Comparison of ENCODE assay signal across 8 mouse cellular contexts in genomic region chr4:120855360-120856060, GRCm38 (mm10). TPM values are rescaled to one million over a fixed set of nuclear protein-coding genes. Genes with fewer than 3 reads are reported as not detected.
DNase-seq lines count a peak whose midpoint lies in the region; ATAC-seq lines count a peak whose summit lies in the region.

No protein-coding gene starts in this region.

- no peak overlapping the region for H3K9ac ChIP-seq in liver, embryonic 11.5 days (ENCODE audit: low read depth, low read length)
- peak overlapping the region; percentile 81; the same call in 1 of the 2 replicates for H3K9ac ChIP-seq in forebrain, embryonic 13.5 days
- H3K9ac ChIP-seq in neural tube, embryonic 14.5 days (replicated peaks; ENCODE audit: low read depth, low read length): peak overlapping the region; percentile 68

- ATAC-seq in liver, embryonic 11.5 days (replicated peaks; ENCODE audit: low FRiP score): no peak
- no peak for ATAC-seq in forebrain, embryonic 13.5 days
- ATAC-seq in neural tube, embryonic 14.5 days (ENCODE audit: low read depth): no peak

- no peaks in the 10 kb centered on the region for H3K36me3 ChIP-seq in liver, embryonic 11.5 days (ENCODE audit: control insufficient read depth, insufficient read depth, low read length)
- H3K36me3 ChIP-seq in forebrain, embryonic 13.5 days (ENCODE audit: poor library complexity, severe bottlenecking): no peaks in the 10 kb centered on the region
- H3K36me3 ChIP-seq in limb, embryonic 10.5 days: no peaks in the 10 kb centered on the region
- H3K36me3 ChIP-seq in neural tube, embryonic 14.5 days (ENCODE audit: control insufficient read depth, insufficient read depth, low read length): no peaks in the 10 kb centered on the region

- H3K27ac ChIP-seq in liver, embryonic 11.5 days (ENCODE audit: low read depth, low read length): no peak overlapping the region
- no peak overlapping the region for H3K27ac ChIP-seq in forebrain, embryonic 13.5 days
- H3K27ac ChIP-seq in limb, embryonic 10.5 days: no peak overlapping the region
- peak overlapping the region; percentile 18; the same call in 1 of the 2 replicates for H3K27ac ChIP-seq in neural tube, embryonic 14.5 days (ENCODE audit: low read depth, low read length)

- WGBS in liver, embryonic 11.5 days: 26% methylated on average over 7 of the region's 7 CpGs
- WGBS in forebrain, embryonic 13.5 days: 18% methylated on average over 7 of the region's 7 CpGs
- WGBS in limb, embryonic 10.5 days: 19% methylated on average over 7 of the region's 7 CpGs
- WGBS in neural tube, embryonic 14.5 days: 13% methylated on average over 7 of the region's 7 CpGs

- H3K27me3 ChIP-seq in liver, embryonic 11.5 days (replicated peaks; ENCODE audit: control insufficient read depth, insufficient read depth, low read length): peaks cover 40% of the 10 kb centered on the region
- H3K27me3 ChIP-seq in forebrain, embryonic 13.5 days: peaks cover 12% of the 10 kb centered on the region; the same call in 1 of the 2 replicates
- H3K27me3 ChIP-seq in limb, embryonic 10.5 days (ENCODE audit: low read depth, poor library complexity, severe bottlenecking): peaks cover 66% of the 10 kb centered on the region
- no peaks in the 10 kb centered on the region; the same call in 1 of the 2 replicates for H3K27me3 ChIP-seq in neural tube, embryonic 14.5 days (ENCODE audit: control insufficient read depth, insufficient read depth, low read length)

- H3K4me1 ChIP-seq in liver, embryonic 11.5 days (replicated peaks; ENCODE audit: control insufficient read depth, insufficient read depth, low read length): no peaks in the 10 kb centered on the region
- peaks cover 19% of the 10 kb centered on the region for H3K4me1 ChIP-seq in forebrain, embryonic 13.5 days
- H3K4me1 ChIP-seq in limb, embryonic 10.5 days: peaks cover 19% of the 10 kb centered on the region
- H3K4me1 ChIP-seq in neural tube, embryonic 14.5 days (ENCODE audit: control insufficient read depth, insufficient read depth, low read length): 0 out of 2 replicates have a peak, but pooled peaks cover 9% of the 10 kb centered on the region

- H3K9me3 ChIP-seq in liver, embryonic 11.5 days (ENCODE audit: control insufficient read depth, low read length): no peaks in the 10 kb centered on the region
- 0 out of 2 replicates have a peak, but pooled peaks cover 3% of the 10 kb centered on the region for H3K9me3 ChIP-seq in forebrain, embryonic 13.5 days (replicated peaks)
- H3K9me3 ChIP-seq in limb, embryonic 10.5 days (replicated peaks): no peaks in the 10 kb centered on the region
- no peaks in the 10 kb centered on the region for H3K9me3 ChIP-seq in neural tube, embryonic 14.5 days (ENCODE audit: control insufficient read depth, low read length)

- peak overlapping the region; percentile 92 for H3K4me2 ChIP-seq in liver, embryonic 11.5 days
- peak overlapping the region; percentile 89 for H3K4me2 ChIP-seq in forebrain, embryonic 13.5 days
- peak overlapping the region; percentile 73 for H3K4me2 ChIP-seq in neural tube, embryonic 14.5 days (ENCODE audit: low read depth, low read length)

- peak overlapping the region; percentile 66 for H3K4me3 ChIP-seq in liver, embryonic 11.5 days (ENCODE audit: low read depth, low read length)
- H3K4me3 ChIP-seq in forebrain, embryonic 13.5 days: peak overlapping the region; percentile 63
- H3K4me3 ChIP-seq in limb, embryonic 10.5 days: peak overlapping the region; percentile 69
- peak overlapping the region; percentile 60 for H3K4me3 ChIP-seq in neural tube, embryonic 14.5 days (ENCODE audit: low read depth, low read length)

- intact Hi-C loops in left cerebral cortex, postnatal 14 days (cut with DNase I): loop anchor here (2.0 kb wide), 1 partner anchor 31 kb away; no protein-coding TSS in a partner anchor

- no peak for DNase-seq in liver, embryonic 11.5 days (ENCODE audit: low spot score)
- no peak for DNase-seq in liver
- no peak for DNase-seq in limb, embryonic 10.5 days (ENCODE audit: low spot score)
- DNase-seq in left cerebral cortex, postnatal 14 days (ENCODE audit: low spot score in 2 of 2): no peak
- no peak for DNase-seq in T-cell, adult 2 months (ENCODE audit: low spot score)
- no peak for DNase-seq in adipocyte (ENCODE audit: low spot score)

RNA-seq across cellular contexts. Expression of gene Rims3, which starts 0.9 kb away (rescaled TPM):
- polyA plus RNA-seq in liver, embryonic 11.5 days (2014; fragmentation: Nextera tagmentation; extraction: Ambion mirVana): 0.66 and 1.1 TPM in 2 replicates
- polyA plus RNA-seq in forebrain, embryonic 13.5 days (2015; fragmentation: Nextera tagmentation; extraction: Ambion mirVana): 4.3 and 6.8 TPM in 2 replicates
- polyA plus RNA-seq in limb, embryonic 10.5 days (2016; fragmentation: Nextera tagmentation; extraction: Ambion mirVana): 0.24 and 0.39 TPM in 2 replicates
- polyA plus RNA-seq in neural tube, embryonic 14.5 days (2014; fragmentation: Nextera tagmentation; extraction: Ambion mirVana): 18.8 and 24.0 TPM in 2 replicates
- 10 to 100 TPM; 40.9 to 49.1 TPM for total RNA-seq in left cerebral cortex, postnatal 14 days (2021)

RNA-seq across cellular contexts. Expression of gene Nfyc, which starts 24.1 kb away (rescaled TPM):
- 83.1 and 92.6 TPM in 2 replicates for polyA plus RNA-seq in liver, embryonic 11.5 days (2014; fragmentation: Nextera tagmentation; extraction: Ambion mirVana)
- 98.2 and 106 TPM in 2 replicates for polyA plus RNA-seq in forebrain, embryonic 13.5 days (2015; fragmentation: Nextera tagmentation; extraction: Ambion mirVana)
- 129 TPM in 2 replicates for polyA plus RNA-seq in limb, embryonic 10.5 days (2016; fragmentation: Nextera tagmentation; extraction: Ambion mirVana)
- polyA plus RNA-seq in neural tube, embryonic 14.5 days (2014; fragmentation: Nextera tagmentation; extraction: Ambion mirVana): 99.3 and 106 TPM in 2 replicates
- total RNA-seq in left cerebral cortex, postnatal 14 days (2021): 10 to 100 TPM; 48.3 to 50.1 TPM
